In genomic region chr5:42164731-42165130, GRCm38 (mm10) we compare ENCODE assay signal across 25 mouse cellular contexts.
A peak's percentile ranks its signal among the peaks of the same experiment; 100 is the strongest.
DNase-seq lines count a peak whose midpoint lies in the region; ATAC-seq lines count a peak whose summit lies in the region.
"Had no signal": no experiment of that assay in that cellular context is flagged by ENCODE, and none has a peak within 500 bp of the region (broad histone marks: within the 10 kb centered on the region; RNA-seq: fewer than 3 reads in every experiment).

No protein-coding gene starts in this region.

- 0 out of 2 replicates have a peak, but pooled peaks cover 6% of the 10 kb centered on the region for H3K4me1 ChIP-seq in midbrain, embryonic 13.5 days (replicated peaks)
- H3K4me1 ChIP-seq in midbrain, embryonic 11.5 days (ENCODE audit: control insufficient read depth, insufficient read depth, low read length) = no peaks in the 10 kb centered on the region
- no peaks in the 10 kb centered on the region for H3K4me1 ChIP-seq in hindbrain, embryonic 14.5 days (replicated peaks; ENCODE audit: control insufficient read depth, insufficient read depth, low read length)
- no peaks in the 10 kb centered on the region; the same call in 1 of the 2 replicates for H3K4me1 ChIP-seq in midbrain, embryonic 14.5 days (ENCODE audit: control insufficient read depth, insufficient read depth, low read length)
- no peaks in the 10 kb centered on the region for H3K4me1 ChIP-seq in forebrain, embryonic 11.5 days (replicated peaks; ENCODE audit: control insufficient read depth, insufficient read depth, low read length)
- H3K4me1 ChIP-seq: forebrain, embryonic 13.5 days; heart, embryonic 13.5 days; intestine, embryonic 15.5 days; liver, embryonic 12.5 days; stomach, embryonic 15.5 days had no signal

- no peak overlapping the region for H3K27ac ChIP-seq in midbrain, embryonic 13.5 days
- no peak overlapping the region for H3K27ac ChIP-seq in midbrain, embryonic 11.5 days (ENCODE audit: low read depth, low read length)
- H3K27ac ChIP-seq in hindbrain, embryonic 14.5 days = no peak overlapping the region
- H3K27ac ChIP-seq in midbrain, embryonic 14.5 days (replicated peaks; ENCODE audit: low read depth, low read length) = no peak overlapping the region
- no peak overlapping the region for H3K27ac ChIP-seq in forebrain, embryonic 11.5 days (ENCODE audit: low read depth, low read length)
- H3K27ac ChIP-seq: forebrain, embryonic 13.5 days; heart, embryonic 13.5 days; intestine, embryonic 15.5 days; left cerebral cortex, adult 2 months; liver, embryonic 12.5 days; stomach, embryonic 15.5 days had no signal

- ATAC-seq in midbrain, embryonic 13.5 days = peak; percentile 43
- ATAC-seq in midbrain, embryonic 11.5 days (ENCODE audit: low FRiP score) = no peak
- ATAC-seq in hindbrain, embryonic 14.5 days (ENCODE audit: low FRiP score) = 0 out of 2 replicates have a peak, but pooled peaks have one; percentile 34
- no peak for ATAC-seq in midbrain, embryonic 14.5 days (ENCODE audit: low FRiP score, low TSS enrichment)
- no peak for ATAC-seq in forebrain, embryonic 11.5 days (replicated peaks; ENCODE audit: low FRiP score)
- ATAC-seq: forebrain, embryonic 13.5 days; intestine, embryonic 15.5 days; liver, embryonic 12.5 days; Patski had no signal

- no peaks in the 10 kb centered on the region for H3K27me3 ChIP-seq in midbrain, embryonic 13.5 days
- no peaks in the 10 kb centered on the region for H3K27me3 ChIP-seq in midbrain, embryonic 11.5 days (ENCODE audit: control insufficient read depth, insufficient read depth, low read length)
- no peaks in the 10 kb centered on the region for H3K27me3 ChIP-seq in hindbrain, embryonic 14.5 days (ENCODE audit: control insufficient read depth, insufficient read depth, low read length)
- no peaks in the 10 kb centered on the region for H3K27me3 ChIP-seq in midbrain, embryonic 14.5 days (ENCODE audit: control insufficient read depth, insufficient read depth, low read length)
- H3K27me3 ChIP-seq in forebrain, embryonic 11.5 days (ENCODE audit: control insufficient read depth, insufficient read depth, low read length) = no peaks in the 10 kb centered on the region
- H3K27me3 ChIP-seq: forebrain, embryonic 13.5 days; heart, embryonic 13.5 days; intestine, embryonic 15.5 days; liver, embryonic 12.5 days; Patski; stomach, embryonic 15.5 days had no signal

- no peak overlapping the region for H3K4me2 ChIP-seq in midbrain, embryonic 13.5 days (replicated peaks)
- H3K4me2 ChIP-seq in midbrain, embryonic 11.5 days = no peak overlapping the region
- no peak overlapping the region for H3K4me2 ChIP-seq in hindbrain, embryonic 14.5 days (replicated peaks)
- no peak overlapping the region for H3K4me2 ChIP-seq in midbrain, embryonic 14.5 days (ENCODE audit: low read length)
- no peak overlapping the region for H3K4me2 ChIP-seq in forebrain, embryonic 11.5 days (ENCODE audit: low read depth, low read length, severe bottlenecking)
- H3K4me2 ChIP-seq: forebrain, embryonic 13.5 days; heart, embryonic 13.5 days; intestine, embryonic 15.5 days; liver, embryonic 12.5 days; lung, embryonic 14.5 days; stomach, embryonic 15.5 days had no signal

- WGBS in midbrain, embryonic 13.5 days = 75% methylated on average over 2 of the region's 2 CpGs
- 61% methylated on average over 2 of the region's 2 CpGs for WGBS in midbrain, embryonic 11.5 days
- WGBS in hindbrain, embryonic 14.5 days = 60% methylated on average over 2 of the region's 2 CpGs
- 79% methylated on average over 2 of the region's 2 CpGs for WGBS in midbrain, embryonic 14.5 days
- WGBS in forebrain, embryonic 11.5 days = 82% methylated on average over 2 of the region's 2 CpGs

- no peak overlapping the region for H3K4me3 ChIP-seq in midbrain, embryonic 13.5 days (replicated peaks)
- no peak overlapping the region for H3K4me3 ChIP-seq in midbrain, embryonic 11.5 days (ENCODE audit: low read depth, low read length)
- H3K4me3 ChIP-seq in hindbrain, embryonic 14.5 days (replicated peaks; ENCODE audit: low read length) = no peak overlapping the region
- no peak overlapping the region for H3K4me3 ChIP-seq in midbrain, embryonic 14.5 days (replicated peaks; ENCODE audit: low read depth, low read length)
- no peak overlapping the region for H3K4me3 ChIP-seq in forebrain, embryonic 11.5 days (ENCODE audit: low read depth, low read length)
- H3K4me3 ChIP-seq: forebrain, embryonic 13.5 days; heart, embryonic 13.5 days; intestine, embryonic 15.5 days; left cerebral cortex, adult 2 months; liver, embryonic 12.5 days; stomach, embryonic 15.5 days had no signal

- H3K9me3 ChIP-seq in midbrain, embryonic 13.5 days = no peaks in the 10 kb centered on the region
- H3K9me3 ChIP-seq in midbrain, embryonic 11.5 days (ENCODE audit: control insufficient read depth, low read length) = no peaks in the 10 kb centered on the region
- no peaks in the 10 kb centered on the region for H3K9me3 ChIP-seq in hindbrain, embryonic 14.5 days (ENCODE audit: control insufficient read depth, low read length)
- no peaks in the 10 kb centered on the region for H3K9me3 ChIP-seq in midbrain, embryonic 14.5 days (ENCODE audit: control insufficient read depth, low read length)
- no peaks in the 10 kb centered on the region for H3K9me3 ChIP-seq in forebrain, embryonic 11.5 days (ENCODE audit: control insufficient read depth, low read length)
- H3K9me3 ChIP-seq: forebrain, embryonic 13.5 days; heart, embryonic 13.5 days; intestine, embryonic 15.5 days; liver, embryonic 12.5 days; stomach, embryonic 15.5 days had no signal

- no peak overlapping the region for H3K9ac ChIP-seq in midbrain, embryonic 13.5 days (replicated peaks)
- no peak overlapping the region for H3K9ac ChIP-seq in midbrain, embryonic 11.5 days (ENCODE audit: low read length)
- no peak overlapping the region for H3K9ac ChIP-seq in hindbrain, embryonic 14.5 days
- no peak overlapping the region for H3K9ac ChIP-seq in midbrain, embryonic 14.5 days (replicated peaks; ENCODE audit: low read length)
- no peak overlapping the region for H3K9ac ChIP-seq in forebrain, embryonic 11.5 days (ENCODE audit: low read length)
- H3K9ac ChIP-seq: forebrain, embryonic 13.5 days; heart, embryonic 13.5 days; intestine, embryonic 15.5 days; liver, embryonic 12.5 days; lung, embryonic 14.5 days; stomach, embryonic 15.5 days had no signal

- no peak for DNase-seq in midbrain, embryonic 11.5 days (ENCODE audit: low spot score, missing footprints)
- DNase-seq in hindbrain, embryonic 14.5 days (ENCODE audit: low spot score) = no peak
- DNase-seq in midbrain, embryonic 14.5 days = peak; percentile 25
- DNase-seq in thymus, postnatal 0 days (ENCODE audit: low spot score) = no peak
- no peak for DNase-seq in adrenal gland, postnatal 10 days
- DNase-seq in forebrain, embryonic 11.5 days (ENCODE audit: low spot score) = no peak
- DNase-seq: adrenal gland, adult 8-10 months; cerebellum, adult 11 months; cerebellum, postnatal 10 days; gastrocnemius, postnatal 14 days; heart, adult 18-20 months; kidney, postnatal 36 days; left cerebral cortex, postnatal 4 days; lung, embryonic 14.5 days; lung, postnatal 36 days; right cerebral cortex, postnatal 14 days; thymus, adult 18-20 months had no signal

- no peaks in the 10 kb centered on the region for H3K36me3 ChIP-seq in midbrain, embryonic 13.5 days
- no peaks in the 10 kb centered on the region for H3K36me3 ChIP-seq in midbrain, embryonic 11.5 days (ENCODE audit: control insufficient read depth, insufficient read depth, low read length)
- H3K36me3 ChIP-seq in hindbrain, embryonic 14.5 days (replicated peaks; ENCODE audit: control insufficient read depth, insufficient read depth) = no peaks in the 10 kb centered on the region
- H3K36me3 ChIP-seq in midbrain, embryonic 14.5 days (ENCODE audit: control insufficient read depth, insufficient read depth, low read length) = no peaks in the 10 kb centered on the region
- no peaks in the 10 kb centered on the region for H3K36me3 ChIP-seq in forebrain, embryonic 11.5 days (ENCODE audit: control insufficient read depth, insufficient read depth, low read length)
- H3K36me3 ChIP-seq: heart, embryonic 13.5 days; intestine, embryonic 15.5 days; liver, embryonic 12.5 days; stomach, embryonic 15.5 days had no signal

Comparison
In these comparisons a context has a peak if more than half of its experiments do, and no peak if none do; other contexts are left out.
1. ATAC-seq: peak in midbrain, embryonic 13.5 days (single experiment) and hindbrain, embryonic 14.5 days (single experiment); none in midbrain, embryonic 11.5 days (single experiment), midbrain, embryonic 14.5 days (single experiment) and forebrain, embryonic 11.5 days (single experiment).